Mouse (Mus musculus) frontal cortex, postnatal 10 days (tissue): ENCODE results near the gene Cdkn2a.

ENCODE experiments used
- DNase-seq, 2 experiments: peaks; one replicate each; pipeline ENCODE4 v3.0.0; 2022; ENCODE audit warnings: low spot score in 2 of 2, mixed read lengths in 1 of 2

Cdkn2a gene

DNA sequence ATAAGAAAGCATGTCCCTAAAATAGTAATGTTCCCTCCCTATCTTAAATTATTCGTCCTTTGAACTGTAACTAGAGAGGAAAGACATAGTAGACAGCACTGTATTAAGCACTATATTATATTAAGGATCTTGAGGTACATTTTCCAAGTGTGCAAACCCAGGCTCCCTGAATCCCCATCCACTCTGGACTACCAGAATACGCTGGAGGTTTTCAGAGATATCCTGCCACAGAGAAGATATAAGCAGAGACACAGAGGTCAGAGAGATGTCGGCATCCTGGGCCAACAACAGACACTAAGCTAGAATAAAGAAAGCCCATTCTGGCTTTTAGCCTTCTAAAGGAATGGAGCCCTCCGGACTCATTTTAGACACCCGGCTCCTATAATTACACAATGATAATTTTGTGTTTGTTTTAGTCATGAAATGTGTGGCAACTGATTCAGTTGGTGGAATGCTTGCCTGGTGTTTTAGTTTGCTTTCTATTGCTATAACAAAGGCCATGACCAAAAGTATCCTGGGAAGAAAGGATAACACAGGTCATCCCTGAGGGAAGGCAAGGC, 17.0 kb downstream of the Cdkn2a start:
- DNase-seq: no peak

DNA sequence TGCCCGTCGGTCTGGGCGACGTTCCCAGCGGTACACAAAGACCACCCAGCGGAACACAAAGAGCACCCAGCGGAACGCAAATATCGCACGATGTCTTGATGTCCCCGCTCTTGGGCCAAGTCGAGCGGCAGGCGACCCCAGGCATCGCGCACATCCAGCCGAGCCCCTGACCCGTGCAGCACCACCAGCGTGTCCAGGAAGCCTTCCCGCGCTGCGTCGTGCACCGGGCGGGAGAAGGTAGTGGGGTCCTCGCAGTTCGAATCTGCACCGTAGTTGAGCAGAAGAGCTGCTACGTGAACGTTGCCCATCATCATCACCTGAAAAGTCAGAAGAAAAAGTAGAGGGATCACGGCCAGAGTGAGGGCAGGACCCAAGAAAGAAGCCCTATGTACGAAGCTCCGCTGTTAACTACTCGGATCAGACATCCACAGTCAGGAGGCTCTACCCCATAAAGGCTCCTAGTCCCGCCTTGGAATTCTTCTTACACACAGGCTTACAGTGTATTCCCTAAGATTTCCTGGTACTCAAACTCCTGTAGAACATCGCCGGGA, 17.7 kb downstream of the Cdkn2a start:
- no peak for DNase-seq

DNA sequence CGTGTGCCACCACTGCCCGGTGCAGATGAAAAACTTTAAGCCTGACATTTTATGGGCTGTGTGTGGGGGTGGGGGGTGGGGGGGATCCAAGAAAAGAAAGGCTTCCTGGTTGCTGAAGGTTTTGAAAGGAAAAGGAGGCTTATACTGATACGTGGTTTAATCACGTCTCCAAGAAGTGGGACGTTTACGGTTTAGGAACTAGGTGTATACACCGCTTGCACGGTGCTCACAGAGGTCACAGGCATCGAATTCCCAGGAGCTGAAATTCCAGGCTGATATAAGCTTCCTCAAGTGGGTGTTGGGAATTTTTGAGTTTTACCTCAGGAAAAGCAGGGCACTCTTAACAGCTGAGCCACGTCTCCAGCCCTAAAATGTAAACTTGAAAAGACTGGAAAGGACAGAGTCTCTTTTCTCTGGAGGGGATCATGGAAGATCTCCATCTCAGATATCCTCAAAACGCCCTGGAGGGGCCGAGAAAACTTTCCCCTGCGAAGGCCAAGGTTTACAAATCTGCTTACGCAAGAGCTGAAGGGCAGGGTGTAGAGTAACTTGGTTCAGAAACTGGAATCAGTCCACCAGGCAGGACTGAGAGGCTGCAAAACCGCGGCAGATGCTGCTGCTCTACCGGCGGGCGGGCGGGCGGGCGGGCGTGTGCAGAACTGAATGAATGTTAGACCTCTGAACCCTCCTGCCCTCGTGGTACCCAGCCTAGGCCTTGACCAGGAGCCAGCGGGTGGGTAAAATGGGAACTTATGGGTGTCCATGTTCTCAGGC, 18.5 kb downstream of the Cdkn2a start:
- no peak for DNase-seq

DNA sequence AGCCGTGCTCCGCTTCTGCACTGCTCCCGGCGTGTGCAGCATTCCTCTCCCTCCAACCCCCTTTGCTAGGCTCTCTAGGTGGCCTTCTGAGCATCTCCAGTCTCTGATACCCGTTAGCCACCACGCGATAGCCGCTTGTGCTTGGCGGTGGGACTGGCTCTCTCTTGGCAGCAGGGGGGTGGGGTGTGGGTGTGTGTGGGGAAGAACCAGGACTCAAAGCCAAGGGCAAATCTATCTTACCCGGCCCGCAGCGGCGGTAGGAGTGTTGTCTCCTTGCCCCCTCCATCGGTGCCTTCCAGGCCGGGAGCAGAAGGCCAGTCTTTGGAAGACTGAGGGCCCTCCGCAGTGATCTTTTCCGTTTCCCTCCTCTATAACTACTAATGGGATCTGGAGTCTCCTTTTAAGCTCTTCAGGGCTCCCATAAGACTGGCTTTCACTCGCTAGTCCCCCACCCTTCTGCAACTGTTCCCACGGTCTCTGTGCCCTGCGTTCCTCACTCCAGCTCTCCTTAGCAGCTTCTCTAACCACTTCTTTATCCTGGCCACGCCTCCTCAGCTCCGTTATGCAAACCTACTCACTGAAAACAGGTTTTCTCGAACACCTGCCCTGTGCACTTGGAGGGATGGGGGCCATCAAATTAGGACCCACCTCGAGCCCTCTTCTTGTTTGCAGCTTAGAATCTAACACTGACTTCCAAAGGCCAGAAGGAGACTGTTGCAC, 19.5 kb downstream of the Cdkn2a start:
- no peak for DNase-seq

DNA sequence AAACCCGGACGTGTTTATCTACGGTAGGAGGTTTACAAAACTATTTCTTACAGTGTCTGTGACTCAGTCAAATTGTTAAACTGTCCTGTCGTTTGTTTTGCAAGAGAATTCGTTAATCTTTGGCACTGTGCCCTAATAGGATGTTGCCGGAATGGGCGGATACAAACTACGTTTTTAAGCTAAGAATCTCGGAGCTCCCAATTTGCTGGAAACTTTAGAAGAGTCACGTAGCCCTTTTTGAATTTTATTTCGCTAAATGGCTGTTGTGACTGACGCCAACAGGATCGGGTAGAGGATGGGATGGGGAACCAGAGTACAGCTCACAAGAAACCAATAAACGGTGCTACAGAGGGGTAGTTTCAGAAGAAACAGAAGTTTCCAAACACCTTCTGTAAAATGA, 20.4 kb downstream of the Cdkn2a start:
- DNase-seq: no peak

DNA sequence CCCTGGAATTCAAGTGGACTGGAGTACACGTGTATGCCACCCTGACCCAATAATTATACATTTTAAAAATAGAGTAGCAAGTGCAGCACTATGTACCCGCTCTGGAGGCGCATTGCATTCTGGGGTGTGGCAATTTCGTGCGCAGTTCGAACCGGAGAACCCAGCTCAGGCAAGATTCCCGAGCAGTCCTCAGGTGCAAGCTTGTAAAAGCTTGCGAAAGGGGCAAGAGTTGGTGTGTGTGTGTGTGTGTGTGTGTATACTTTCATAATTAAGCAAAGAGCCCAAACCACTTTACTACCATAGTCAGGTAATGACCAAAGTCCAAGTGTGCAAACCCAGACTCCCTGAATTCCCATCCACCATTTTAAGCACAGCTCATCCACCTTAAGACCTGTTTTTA, 20.9 kb downstream of the Cdkn2a start:
- no peak for DNase-seq

- DNase-seq: no peak
Measured at GRCm38 (mm10) chr4:89272961-89273540, 21.4 kb downstream of the Cdkn2a start.

DNA sequence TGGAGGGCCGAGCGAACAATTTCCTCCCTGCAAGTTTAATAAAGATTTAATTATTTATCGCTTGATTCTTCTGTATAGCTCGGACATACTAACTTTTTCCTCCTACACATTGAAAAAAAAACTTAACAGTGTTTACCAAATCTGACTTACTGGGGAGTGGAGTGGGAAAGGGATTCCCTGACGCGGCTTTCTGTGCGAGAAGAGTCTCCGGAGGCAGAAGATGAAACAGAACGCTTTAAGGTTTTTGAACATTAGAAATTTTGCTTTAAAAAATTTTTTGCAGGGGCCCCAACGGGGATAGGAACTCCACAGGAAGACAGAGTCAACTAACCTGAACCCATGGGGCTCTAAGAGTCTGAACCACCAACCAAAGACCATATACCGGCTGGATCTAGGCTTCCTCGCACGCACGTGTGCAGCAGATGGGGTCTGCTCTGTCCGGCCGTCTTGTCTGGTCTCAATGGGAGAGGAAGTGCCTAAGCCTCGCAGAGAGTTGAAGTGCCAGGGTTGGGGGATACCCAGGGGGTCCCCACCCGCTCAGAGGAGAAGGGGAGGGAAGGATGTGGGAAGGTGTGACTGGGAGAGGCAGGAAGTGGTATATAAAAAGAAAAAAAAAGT, 22.2 kb downstream of the Cdkn2a start:
- no peak for DNase-seq

GRCm38 (mm10) chr4:89257768-89258167, 36.7 kb downstream of the Cdkn2a start:
- no peak for DNase-seq

- no peak for DNase-seq
Measured at GRCm38 (mm10) chr4:89234446-89234845, 60.0 kb downstream of the Cdkn2a start.
